Mouse (Mus musculus) stomach, embryonic 16.5 days (tissue): ENCODE measurements around the gene Htt. TPM values are rescaled to one million over a fixed set of nuclear protein-coding genes. Genes with fewer than 3 reads are reported as not detected.
A peak's percentile ranks its signal among the peaks of the same experiment; 100 is the strongest.

ENCODE experiments used
- ATAC-seq: fragments of 200-750 bp; cut with Nextera tagmentation; 2 replicates; pipeline ENCODE4 v1.8.0; 2017; ENCODE audit warnings: moderate number of reproducible peaks, moderate TSS enrichment; ENCODE audit not compliant: insufficient read depth, low FRiP score
- H3K27ac ChIP-seq: fragments of 300-500 bp; sonication (generic); 2 replicates; pipeline ENCODE4 v1.5.1; 2014; ENCODE audit warnings: low read length
- H3K27me3 ChIP-seq: fragments of 300-500 bp; sonication (generic); 2 replicates; pipeline ENCODE4 v1.6.1; 2014; ENCODE audit warnings: low read length, control low read depth, mixed read lengths; ENCODE audit not compliant: control insufficient read depth, insufficient read depth
- H3K36me3 ChIP-seq: fragments of 300-500 bp; sonication (generic); 2 replicates; pipeline ENCODE4 v1.6.1; 2014; ENCODE audit warnings: low read length; ENCODE audit not compliant: control insufficient read depth, insufficient read depth
- H3K4me1 ChIP-seq: fragments of 300-500 bp; sonication (generic); 2 replicates; pipeline ENCODE4 v1.6.1; 2014; ENCODE audit warnings: low read length, control low read depth, mixed read lengths; ENCODE audit not compliant: control insufficient read depth, insufficient read depth
- H3K4me2 ChIP-seq: fragments of 300-500 bp; sonication (generic); 2 replicates; pipeline ENCODE4 v1.6.1; 2014; ENCODE audit warnings: low read depth, low read length, mixed read lengths
- H3K4me3 ChIP-seq: fragments of 300-500 bp; sonication (generic); replicated peaks from 2 replicates; pipeline ENCODE4 v1.5.1; 2014; ENCODE audit warnings: mild to moderate bottlenecking, low read length
- H3K9ac ChIP-seq: fragments of 300-500 bp; sonication (generic); 2 replicates; pipeline ENCODE4 v1.6.1; 2014; ENCODE audit warnings: low read length
- H3K9me3 ChIP-seq: fragments of 300-500 bp; sonication (generic); replicated peaks from 2 replicates; pipeline ENCODE4 v1.6.1; 2016; ENCODE audit warnings: low read length, control low read depth; ENCODE audit not compliant: control insufficient read depth
- WGBS: fragments of 180-500 bp; shearing (Covaris S2); extraction: QIAGEN DNeasy Blood & Tissue Kit; methylation state at CpG from one replicate; pipeline ENCODE4 v1.1.7; 2014; 5-methylcytosine and 5-hydroxymethylcytosine counted together
- polyA plus RNA-seq: library from polyadenylated mRNA; unstranded; fragments of >200 nt; fragmentation: Nextera tagmentation; extraction: Ambion mirVana; gene quantifications from 2 replicates; pipeline ENCODE4 v1.2.1, GENCODE M21; 2015

Htt gene
- polyA plus RNA-seq, 1 experiment from 2014 or later = 12.1 TPM

DNA sequence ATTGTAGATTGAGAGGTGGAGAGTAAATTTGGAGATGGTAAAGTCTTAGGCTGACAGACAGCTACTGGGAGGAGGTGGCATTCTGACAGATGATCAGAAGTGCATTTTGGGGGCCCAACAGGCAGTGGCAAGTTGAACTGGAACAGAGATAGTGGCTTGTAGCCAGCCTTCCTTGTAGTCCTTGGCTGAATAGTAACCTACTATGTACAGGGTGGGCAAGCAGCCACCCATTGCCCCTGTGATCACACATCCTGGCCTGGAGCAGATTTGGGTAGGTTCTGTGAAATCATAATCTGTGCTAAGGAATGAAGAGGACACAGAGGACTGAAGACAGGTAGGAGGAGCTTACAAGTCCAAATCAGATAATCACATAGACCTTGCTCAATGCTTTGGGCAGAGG, 142.9 kb downstream of the Htt start:
- H3K36me3 ChIP-seq = peaks cover 14% of the 10 kb centered on the region
- no peak overlapping the region for H3K4me2 ChIP-seq
- H3K27ac ChIP-seq = no peak overlapping the region

DNA sequence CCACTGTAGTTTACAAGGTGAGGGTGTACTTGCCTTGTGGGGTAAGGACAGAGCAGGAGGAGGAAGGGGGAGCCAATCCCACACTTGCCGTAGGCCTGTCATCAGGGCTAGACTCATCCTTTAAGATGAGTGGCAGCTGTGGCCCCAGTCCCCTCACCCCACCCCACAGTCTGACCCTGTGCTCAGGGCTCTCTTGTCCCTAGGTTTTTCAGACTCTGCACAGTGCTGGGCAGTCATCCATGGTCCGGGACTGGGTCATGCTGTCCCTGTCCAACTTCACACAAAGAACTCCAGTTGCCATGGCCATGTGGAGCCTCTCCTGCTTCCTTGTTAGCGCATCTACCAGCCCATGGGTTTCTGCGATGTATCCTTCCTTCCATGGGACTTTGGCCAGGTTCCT, 145.7 kb downstream of the Htt start:
- H3K9ac ChIP-seq = no peak overlapping the region
- H3K27me3 ChIP-seq = no peaks in the 10 kb centered on the region
- no peak for ATAC-seq
- H3K4me2 ChIP-seq = no peak overlapping the region
- WGBS = 91% methylated on average over 4 of the region's 4 CpGs
- H3K4me3 ChIP-seq = no peak overlapping the region
- no peak overlapping the region for H3K27ac ChIP-seq
- no peaks in the 10 kb centered on the region for H3K9me3 ChIP-seq
- peaks cover 14% of the 10 kb centered on the region for H3K36me3 ChIP-seq
- H3K4me1 ChIP-seq = peaks cover 11% of the 10 kb centered on the region; the same call in 1 of the 2 replicates

More for the DNA sequence above, 142.9 kb downstream of the Htt start:
- Histone ChIP-seq H3K4me3 (no peak overlapping the region), H3K9me3 (no peaks in the 10 kb centered on the region), H3K4me1 (0 out of 2 replicates have a peak, but pooled peaks cover 4% of the 10 kb centered on the region), H3K9ac (no peak overlapping the region), H3K27me3 (no peaks in the 10 kb centered on the region)
- no peak for ATAC-seq

- ATAC-seq = peak; percentile 28; the same call in 1 of the 2 replicates
- Histone ChIP-seq H3K27ac (peak within 1 kb of the TSS; percentile 81), H3K27me3 (no peaks in the 10 kb centered on the region), H3K4me2 (no peak within 1 kb of the TSS), H3K9me3 (no peaks in the 10 kb centered on the region), H3K4me1 (peaks cover 11% of the 10 kb centered on the region; the same call in 1 of the 2 replicates), H3K4me3 (no peak within 1 kb of the TSS), H3K36me3 (peaks cover 14% of the 10 kb centered on the region), H3K9ac (no peak within 1 kb of the TSS; the same call in 1 of the 2 replicates)
- 78% methylated on average over 6 of the region's 6 CpGs for WGBS
These were observed 146.6 kb downstream of the Htt start, which contains the start of gene Msantd1 for GRCm38 (mm10) chr5:34907910-34908725. TSS of gene Msantd1 (plus strand) at chr5:34908012.

DNA sequence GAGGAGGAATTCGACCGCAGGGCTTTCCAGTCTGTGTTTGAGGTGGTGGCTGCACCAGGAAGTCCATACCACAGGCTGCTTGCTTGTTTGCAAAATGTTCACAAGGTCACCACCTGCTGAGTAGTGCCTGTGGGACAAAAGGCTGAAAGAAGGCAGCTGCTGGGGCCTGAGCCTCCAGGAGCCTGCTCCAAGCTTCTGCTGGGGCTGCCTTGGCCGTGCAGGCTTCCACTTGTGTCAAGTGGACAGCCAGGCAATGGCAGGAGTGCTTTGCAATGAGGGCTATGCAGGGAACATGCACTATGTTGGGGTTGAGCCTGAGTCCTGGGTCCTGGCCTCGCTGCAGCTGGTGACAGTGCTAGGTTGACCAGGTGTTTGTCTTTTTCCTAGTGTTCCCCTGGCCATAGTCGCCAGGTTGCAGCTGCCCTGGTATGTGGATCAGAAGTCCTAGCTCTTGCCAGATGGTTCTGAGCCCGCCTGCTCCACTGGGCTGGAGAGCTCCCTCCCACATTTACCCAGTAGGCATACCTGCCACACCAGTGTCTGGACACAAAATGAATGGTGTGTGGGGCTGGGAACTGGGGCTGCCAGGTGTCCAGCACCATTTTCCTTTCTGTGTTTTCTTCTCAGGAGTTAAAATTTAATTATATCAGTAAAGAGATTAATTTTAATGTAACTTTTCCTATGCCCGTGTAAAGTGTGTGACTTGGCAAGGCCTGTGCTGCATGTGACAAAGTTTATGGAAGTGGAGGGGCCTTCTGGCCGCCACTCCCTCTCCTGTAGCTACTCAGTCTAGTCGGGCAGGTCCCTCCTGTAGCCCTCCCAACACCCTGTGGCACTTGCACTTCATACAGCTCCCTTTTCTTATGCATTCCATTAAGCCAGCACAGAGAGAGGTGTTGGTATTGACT, 147.4 kb downstream of the Htt start:
- no peak overlapping the region for H3K4me2 ChIP-seq
- H3K27ac ChIP-seq = peak overlapping the region; percentile 81
- peak overlapping the region; percentile 5; the same call in 1 of the 2 replicates for H3K9ac ChIP-seq
- H3K9me3 ChIP-seq = no peaks in the 10 kb centered on the region
- peak; percentile 62 for ATAC-seq
- H3K27me3 ChIP-seq = no peaks in the 10 kb centered on the region
- H3K4me1 ChIP-seq = peaks cover 11% of the 10 kb centered on the region; the same call in 1 of the 2 replicates
- peaks cover 14% of the 10 kb centered on the region for H3K36me3 ChIP-seq
- no peak overlapping the region for H3K4me3 ChIP-seq
- 54% methylated on average over 9 of the region's 9 CpGs for WGBS

DNA sequence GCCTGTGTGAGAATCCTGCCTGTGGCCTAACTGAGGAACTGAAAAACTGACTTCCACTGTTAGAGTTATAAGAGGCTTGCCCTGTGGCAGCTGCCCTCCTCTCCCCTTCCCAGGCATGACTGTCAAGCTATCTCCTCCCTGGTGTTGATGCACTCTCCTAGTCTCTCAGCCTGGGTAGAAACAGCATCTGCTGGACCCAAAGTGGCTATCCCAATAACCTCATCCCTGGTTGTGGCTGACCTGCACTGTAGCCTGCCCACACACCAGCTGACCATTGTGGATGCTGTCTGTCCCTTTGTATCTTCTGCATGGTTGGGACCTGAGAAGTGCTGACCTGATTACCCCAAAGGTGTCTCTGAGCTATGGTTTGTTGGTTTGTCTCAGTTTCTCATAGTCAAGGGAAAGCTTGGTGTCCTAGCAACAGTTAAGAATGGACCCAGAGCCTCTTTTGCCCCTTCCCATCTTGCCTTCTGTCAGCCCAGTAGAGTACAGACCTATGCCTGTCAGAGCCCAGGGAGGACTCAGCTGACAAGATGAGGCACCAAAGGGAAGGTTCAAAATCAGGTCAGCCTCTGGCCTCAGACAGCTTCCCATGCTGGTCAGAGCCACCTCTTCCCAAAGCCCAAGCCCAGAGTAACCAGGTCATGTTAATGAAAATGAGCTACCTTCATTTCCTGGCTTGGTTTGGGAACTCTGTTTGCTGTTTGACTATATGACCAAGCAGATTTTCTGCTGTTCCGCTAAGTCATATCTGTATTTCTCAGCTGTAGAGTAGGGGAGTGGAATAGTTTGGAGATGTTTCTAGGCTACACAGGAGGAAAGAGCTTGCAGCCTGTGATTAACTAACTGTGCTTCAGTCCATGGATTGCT, 148.3 kb downstream of the Htt start:
- H3K9ac ChIP-seq = no peak overlapping the region
- peaks cover 8% of the 10 kb centered on the region for H3K36me3 ChIP-seq
- H3K4me3 ChIP-seq = no peak overlapping the region
- no peaks in the 10 kb centered on the region for H3K9me3 ChIP-seq
- H3K27me3 ChIP-seq = no peaks in the 10 kb centered on the region
- H3K27ac ChIP-seq = peak overlapping the region; percentile 81
- H3K4me2 ChIP-seq = no peak overlapping the region
- H3K4me1 ChIP-seq = peaks cover 11% of the 10 kb centered on the region; the same call in 1 of the 2 replicates
- 84% methylated on average over 1 of the region's 1 CpGs for WGBS
- ATAC-seq = peak; percentile 1; the same call in 1 of the 2 replicates

GRCm38 (mm10) chr5:34910504-34910815, 148.9 kb downstream of the Htt start:
- Histone ChIP-seq H3K27me3 (no peaks in the 10 kb centered on the region), H3K27ac (no peak overlapping the region), H3K9ac (no peak overlapping the region), H3K9me3 (no peaks in the 10 kb centered on the region), H3K36me3 (peaks cover 7% of the 10 kb centered on the region), H3K4me3 (no peak overlapping the region), H3K4me1 (peaks cover 11% of the 10 kb centered on the region; the same call in 1 of the 2 replicates), H3K4me2 (no peak overlapping the region)
- ATAC-seq = no peak
- 88% methylated on average over 4 of the region's 4 CpGs for WGBS

DNA sequence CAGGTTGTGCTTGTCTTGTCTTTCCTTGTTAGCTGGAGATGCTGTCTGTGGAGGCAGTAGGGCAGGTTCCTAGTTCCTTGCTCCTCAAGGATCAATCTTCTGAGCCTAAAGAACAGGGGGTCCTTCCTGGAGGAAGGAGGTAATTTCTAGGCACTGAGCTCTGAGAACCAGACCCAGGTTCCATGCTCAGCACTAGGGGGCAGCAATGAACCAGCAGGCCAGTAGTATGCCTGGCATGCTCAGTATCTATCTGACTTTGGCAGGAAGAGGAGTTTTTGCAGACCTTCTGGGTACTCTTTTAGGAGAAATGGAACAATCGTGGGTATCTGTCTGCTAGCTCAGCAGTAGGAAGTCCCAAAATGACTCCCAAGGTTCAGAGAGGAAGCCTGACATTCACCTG, 154.3 kb downstream of the Htt start:
- no peak overlapping the region for H3K4me2 ChIP-seq
- 0% methylated on average over 1 of the region's 1 CpGs for WGBS
- H3K36me3 ChIP-seq = no peaks in the 10 kb centered on the region
- ATAC-seq = peak; percentile 67
- H3K4me3 ChIP-seq = no peak overlapping the region
- H3K9me3 ChIP-seq = no peaks in the 10 kb centered on the region
- H3K9ac ChIP-seq = no peak overlapping the region
- no peaks in the 10 kb centered on the region for H3K4me1 ChIP-seq
- no peaks in the 10 kb centered on the region for H3K27me3 ChIP-seq
- no peak overlapping the region for H3K27ac ChIP-seq

- no peaks in the 10 kb centered on the region for H3K36me3 ChIP-seq
- H3K4me2 ChIP-seq = no peak overlapping the region
- H3K27me3 ChIP-seq = no peaks in the 10 kb centered on the region
- 47% methylated on average over 10 of the region's 10 CpGs for WGBS
- no peaks in the 10 kb centered on the region for H3K4me1 ChIP-seq
- 0 out of 2 replicates have a peak overlapping the region, but pooled peaks have one; percentile 29 for H3K9ac ChIP-seq
- no peak overlapping the region for H3K27ac ChIP-seq
- no peaks in the 10 kb centered on the region for H3K9me3 ChIP-seq
- no peak overlapping the region for H3K4me3 ChIP-seq
- no peak for ATAC-seq
These were observed 155.7 kb downstream of the Htt start for GRCm38 (mm10) chr5:34917234-34917655.
